Mouse (Mus musculus) myocyte (in vitro differentiated cells): ENCODE data around the gene Ano1. TPM values are rescaled to one million over a fixed set of nuclear protein-coding genes. Genes with fewer than 3 reads are reported as not detected.

Experiments
- H3K27me3 ChIP-seq: one replicate; pipeline ENCODE4 v1.6.1; 2011; ENCODE audit not compliant: control insufficient read depth, insufficient read depth, insufficient read length
- H3K36me3 ChIP-seq: one replicate; pipeline ENCODE4 v1.6.1; 2011; ENCODE audit not compliant: control insufficient read depth, insufficient read depth
- H3K4me2 ChIP-seq: one replicate; pipeline ENCODE4 v1.6.1; 2011; ENCODE audit warnings: low read depth, control low read depth
- H3K4me3 ChIP-seq: one replicate; pipeline ENCODE4 v1.5.1; 2011; ENCODE audit warnings: mild to moderate bottlenecking, control low read depth, moderate library complexity
- H3K79me2 ChIP-seq: one replicate; pipeline ENCODE4 v1.6.1; 2011; ENCODE audit not compliant: control insufficient read depth, insufficient read depth
- H3ac ChIP-seq: one replicate; pipeline ENCODE4 v1.6.1; 2011; ENCODE audit not compliant: control insufficient read depth, insufficient read length
- CEBPB ChIP-seq: IDR thresholded peaks from 2 replicates; pipeline ENCODE4 v1.6.1; 2011; ENCODE audit warnings: mild to moderate bottlenecking, moderate library complexity; ENCODE audit not compliant: poor library complexity, insufficient read depth, severe bottlenecking
- E2F4 ChIP-seq: IDR thresholded peaks from one replicate; pipeline ENCODE4 v1.6.1; 2011; ENCODE audit warnings: mild to moderate bottlenecking, control low read depth, moderate library complexity; ENCODE audit not compliant: insufficient read depth
- MAX ChIP-seq: IDR thresholded peaks from one replicate; pipeline ENCODE4 v1.6.1; 2011; ENCODE audit warnings: low read depth, mild to moderate bottlenecking, control low read depth
- MYOD1 ChIP-seq, 3 experiments: IDR thresholded peaks; one replicate each; pipeline ENCODE4 v1.6.1; 2011; ENCODE audit warnings: control low read depth in 2 of 3, low read depth in 2 of 3, mild to moderate bottlenecking in 2 of 3, moderate library complexity in 1 of 3; ENCODE audit not compliant: insufficient read length in 2 of 3, control insufficient read depth in 1 of 3
- MYOG ChIP-seq, 3 experiments: IDR thresholded peaks; one replicate each; pipeline ENCODE4 v1.6.1; 2011; ENCODE audit warnings: control low read depth in 2 of 3, low read depth in 2 of 3, mild to moderate bottlenecking in 2 of 3; ENCODE audit not compliant: insufficient read length in 2 of 3, control insufficient read depth in 1 of 3, insufficient read depth in 1 of 3
- POLR2A ChIP-seq: IDR thresholded peaks from one replicate; pipeline ENCODE4 v1.6.1; 2011; ENCODE audit warnings: low read depth, mild to moderate bottlenecking, control low read depth, moderate library complexity; ENCODE audit not compliant: insufficient read length
- POLR2AphosphoS2 ChIP-seq: IDR thresholded peaks from one replicate; pipeline ENCODE4 v1.6.1; 2011; ENCODE audit warnings: low read depth, control low read depth; ENCODE audit not compliant: insufficient read length
- REST ChIP-seq: IDR thresholded peaks from one replicate; pipeline ENCODE4 v1.6.1; 2011; ENCODE audit warnings: mild to moderate bottlenecking, control low read depth, moderate library complexity; ENCODE audit not compliant: insufficient read depth, insufficient read length
- SRF ChIP-seq: IDR thresholded peaks from one replicate; pipeline ENCODE4 v1.6.1; 2011; ENCODE audit warnings: low read depth; ENCODE audit not compliant: control insufficient read depth, insufficient read length
- TCF12 ChIP-seq: IDR thresholded peaks from one replicate; pipeline ENCODE4 v1.6.1; 2011; ENCODE audit warnings: mild to moderate bottlenecking, control low read depth; ENCODE audit not compliant: poor library complexity, insufficient read depth, severe bottlenecking
- TCF3 ChIP-seq: IDR thresholded peaks from one replicate; pipeline ENCODE4 v1.6.1; 2011; ENCODE audit warnings: low read depth, control low read depth; ENCODE audit not compliant: insufficient read length
- USF1 ChIP-seq: IDR thresholded peaks from one replicate; pipeline ENCODE4 v1.6.1; 2011; ENCODE audit warnings: low read depth, mild to moderate bottlenecking, control low read depth, moderate library complexity
- polyA plus RNA-seq: library from polyadenylated mRNA; unstranded; fragments of >200 nt; fragmentation: generic; extraction: Trizol; gene quantifications from one replicate; pipeline ENCODE4 v1.2.1, GENCODE M21; 2012; ENCODE audit warnings: missing spikeins

The Ano1 gene
- polyA plus RNA-seq, 1 experiment = 2.2 TPM

DNA sequence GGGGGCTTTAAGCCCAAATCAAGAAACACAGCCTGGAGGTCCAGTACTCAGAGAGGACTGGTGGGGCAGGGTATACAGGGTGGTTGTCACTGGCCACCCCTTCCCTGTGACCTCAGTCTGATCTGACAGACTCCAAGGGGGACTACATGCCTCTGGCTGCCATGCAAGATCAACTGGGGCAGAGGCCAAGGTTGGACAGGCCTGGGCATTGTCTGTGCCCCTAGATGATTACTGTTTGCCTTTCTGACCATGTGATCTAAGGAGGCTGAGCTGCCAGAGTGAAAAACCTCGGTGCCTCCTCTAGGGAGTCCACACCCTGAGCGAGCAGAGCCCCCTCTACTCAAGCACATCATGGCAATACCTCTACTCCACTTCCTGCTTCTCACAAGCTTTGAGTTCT lies 115.8 kb downstream of the Ano1 start:
- Histone ChIP-seq H3K27me3 (no peaks in the 10 kb centered on the region), H3K4me2 (no peak overlapping the region), H3ac (no peak overlapping the region), H3K4me3 (no peak overlapping the region), H3K79me2 (no peaks in the 10 kb centered on the region), H3K36me3 (no peaks in the 10 kb centered on the region)
- TF ChIP-seq USF1 = no peak
- TF ChIP-seq TCF3 = no peak
- TF ChIP-seq POLR2A = no peak
- TF ChIP-seq TCF12 = no peak
- TF ChIP-seq MYOG (IDR thresholded peaks at IDR 0.05; ENCODE audit: control insufficient read depth in 1 of 3, insufficient read depth in 1 of 3, insufficient read length in 2 of 3, low read depth in 2 of 3) = no peak
- TF ChIP-seq E2F4 = no peak
- TF ChIP-seq REST = no peak
- TF ChIP-seq MAX = no peak
- no peak for TF ChIP-seq POLR2AphosphoS2
- no peak for TF ChIP-seq MYOD1 (IDR thresholded peaks at IDR 0.05; ENCODE audit: control insufficient read depth in 1 of 3, insufficient read length in 2 of 3, low read depth in 2 of 3)
- TF ChIP-seq CEBPB = no peak
- no peak for TF ChIP-seq SRF

DNA sequence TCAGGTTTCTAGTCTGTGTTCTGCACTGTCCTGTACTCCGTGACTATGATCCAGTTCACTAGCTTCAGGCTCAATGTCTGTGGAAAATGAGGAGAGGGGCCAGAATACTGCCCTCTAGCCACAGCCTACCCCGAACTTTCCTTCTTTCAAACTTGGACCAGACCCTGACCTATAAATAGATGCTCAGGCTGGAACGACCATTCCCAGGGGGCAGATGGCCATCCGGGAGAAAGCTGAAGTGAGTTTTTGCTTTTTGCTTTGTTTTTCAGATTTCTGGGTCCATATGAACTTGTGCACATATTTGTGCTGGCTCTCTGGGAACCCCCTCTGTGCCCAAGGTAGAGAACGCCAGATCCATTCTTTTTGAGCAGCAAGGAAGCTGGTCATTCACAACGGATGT lies 116.9 kb downstream of the Ano1 start:
- H3K79me2 ChIP-seq = no peaks in the 10 kb centered on the region
- H3K27me3 ChIP-seq = no peaks in the 10 kb centered on the region
- H3K36me3 ChIP-seq = no peaks in the 10 kb centered on the region
- no peak overlapping the region for H3K4me2 ChIP-seq
- TF ChIP-seq MAX = no peak
- TF ChIP-seq TCF3 = no peak
- TF ChIP-seq MYOG (IDR thresholded peaks at IDR 0.05; ENCODE audit: control insufficient read depth in 1 of 3, insufficient read depth in 1 of 3, insufficient read length in 2 of 3, low read depth in 2 of 3) = no peak
- no peak for TF ChIP-seq E2F4
- no peak for TF ChIP-seq USF1
- no peak for TF ChIP-seq SRF
- TF ChIP-seq REST = no peak
- no peak for TF ChIP-seq TCF12
- TF ChIP-seq CEBPB = no peak
- no peak for TF ChIP-seq POLR2AphosphoS2
- H3ac ChIP-seq = no peak overlapping the region
- no peak overlapping the region for H3K4me3 ChIP-seq

GRCm38 (mm10) chr7:144634450-144634849 lies 117.3 kb downstream of the Ano1 start:
- Histone ChIP-seq H3K4me2 (no peak overlapping the region), H3ac (no peak overlapping the region), H3K79me2 (no peaks in the 10 kb centered on the region), H3K36me3 (no peaks in the 10 kb centered on the region), H3K27me3 (no peaks in the 10 kb centered on the region), H3K4me3 (no peak overlapping the region)
- TF ChIP-seq TCF12 (no peak), MYOG (IDR thresholded peaks at IDR 0.05; ENCODE audit: control insufficient read depth in 1 of 3, insufficient read depth in 1 of 3, insufficient read length in 2 of 3, low read depth in 2 of 3) (no peak), POLR2A (no peak), TCF3 (no peak), POLR2AphosphoS2 (no peak), MYOD1 (IDR thresholded peaks at IDR 0.05; ENCODE audit: control insufficient read depth in 1 of 3, insufficient read length in 2 of 3, low read depth in 2 of 3) (no peak)

GRCm38 (mm10) chr7:144632321-144632720 lies 119.5 kb downstream of the Ano1 start:
- H3K27me3 ChIP-seq = no peaks in the 10 kb centered on the region
- H3K36me3 ChIP-seq = no peaks in the 10 kb centered on the region
- H3ac ChIP-seq = no peak overlapping the region
- H3K4me3 ChIP-seq = no peak overlapping the region
- TF ChIP-seq CEBPB = no peak
- no peak for TF ChIP-seq TCF3
- no peak for TF ChIP-seq REST
- TF ChIP-seq USF1 = no peak
- TF ChIP-seq SRF = no peak
- no peak for TF ChIP-seq MAX
- no peak for TF ChIP-seq MYOG (IDR thresholded peaks at IDR 0.05; ENCODE audit: control insufficient read depth in 1 of 3, insufficient read depth in 1 of 3, insufficient read length in 2 of 3, low read depth in 2 of 3)
- no peak for TF ChIP-seq POLR2AphosphoS2
- no peak for TF ChIP-seq E2F4
- no peak for TF ChIP-seq TCF12
- no peak for TF ChIP-seq POLR2A
- no peak for TF ChIP-seq MYOD1 (IDR thresholded peaks at IDR 0.05; ENCODE audit: control insufficient read depth in 1 of 3, insufficient read length in 2 of 3, low read depth in 2 of 3)
- no peaks in the 10 kb centered on the region for H3K79me2 ChIP-seq
- no peak overlapping the region for H3K4me2 ChIP-seq

GRCm38 (mm10) chr7:144630622-144631021 lies 121.2 kb downstream of the Ano1 start:
- Histone ChIP-seq H3K36me3 (no peaks in the 10 kb centered on the region), H3K4me2 (no peak overlapping the region), H3K4me3 (no peak overlapping the region), H3K27me3 (no peaks in the 10 kb centered on the region), H3K79me2 (no peaks in the 10 kb centered on the region), H3ac (no peak overlapping the region)
- TF ChIP-seq TCF3 (no peak), MAX (no peak), MYOD1 (IDR thresholded peaks at IDR 0.05; ENCODE audit: control insufficient read depth in 1 of 3, insufficient read length in 2 of 3, low read depth in 2 of 3) (no peak), POLR2A (no peak), USF1 (no peak), SRF (no peak), CEBPB (no peak)
